Mouse (Mus musculus) Patski (cell line): ENCODE data around the gene Arhgef1. TPM values are rescaled to one million over a fixed set of nuclear protein-coding genes. Genes with fewer than 3 reads are reported as not detected.

Experiments used
- ATAC-seq: fragments of 100-300 bp; one replicate; pipeline ENCODE4 v1.8.0; 2021
- CTCF ChIA-PET: fragments of 350-600 bp; sonication (Branson Sonifier 250); formaldehyde crosslinking; loops from one replicate; lab custom pipeline; 2022; ENCODE audit warnings: inconsistent platforms; lab: Charles Lee
- POLR2A ChIA-PET: fragments of 350-600 bp; sonication (Branson Sonifier 250); formaldehyde crosslinking; loops from one replicate; lab custom pipeline; 2022; ENCODE audit warnings: antibody characterized with exemption, inconsistent platforms; lab: Charles Lee
- DNase-seq: peaks from one replicate; pipeline ENCODE4 v3.0.0-alpha.2; 2011; ENCODE audit warnings: low read depth, low spot score
- H3K27me3 ChIP-seq: fragments of 371-371 bp; one replicate; pipeline ENCODE4 v1.5.1; 2021
- CTCF ChIP-seq: fragments of 100-300 bp; IDR thresholded peaks from one replicate; pipeline ENCODE4 v1.5.1; 2021
- in situ Hi-C: fragments of 300-500 bp; cut with MboI; formaldehyde crosslinking; loops from 3 replicates; pipeline ENCODE4 v1.11.1; 2018; ENCODE audit warnings: low pct_unique_long_range_greater_than_20kb, mixed read lengths
- polyA plus RNA-seq: library from polyadenylated mRNA; unstranded; gene quantifications from one replicate; pipeline ENCODE4 v1.2.3, GENCODE M21; 2021

Gene Arhgef1
- polyA plus RNA-seq, 1 experiment from 2014 or later = 95.7 TPM

- peak; percentile 75 for TF ChIP-seq CTCF
- H3K27me3 ChIP-seq = peaks cover 8% of the 10 kb centered on the region
- ATAC-seq (no peak), DNase-seq (no peak)
- POLR2A ChIA-PET = no interaction called here
- CTCF ChIA-PET = interaction anchor here (0.9 to 1.8 kb wide), 2 partner anchors 10 to 18 kb away, joined by 3 to 6 read pairs; no protein-coding TSS in a partner anchor
- in situ Hi-C loops = loop anchor here (5.0 kb wide), 1 partner anchor 93 kb away; the partner anchor contains the start of gene Rps19
Observed at GRCm38 (mm10) chr7:24974893-24975595, 72.3 kb downstream of the Arhgef1 start.

Other genes starting within 250 kb of the Arhgef1 start
- gene Tex101, start 226.2 kb upstream of the Arhgef1 start, polyA plus RNA-seq = not detected
- gene BC049730, start 193.7 kb upstream of the Arhgef1 start, polyA plus RNA-seq = not detected
- not detected for gene Gm4763, start 176.0 kb upstream of the Arhgef1 start, polyA plus RNA-seq
- gene Cd177, start 142.6 kb upstream of the Arhgef1 start, polyA plus RNA-seq = 0.31 TPM
- gene Ceacam10, start 125.7 kb upstream of the Arhgef1 start, polyA plus RNA-seq = not detected
- 1.6 TPM for gene Gm9844, start 40.7 kb upstream of the Arhgef1 start, polyA plus RNA-seq
- gene Lypd4, start 33.0 kb upstream of the Arhgef1 start, polyA plus RNA-seq = 0.10 TPM
- not detected for gene Dmrtc2, start 32.9 kb upstream of the Arhgef1 start, polyA plus RNA-seq
- 393 TPM for gene Rps19, start 18.5 kb upstream of the Arhgef1 start, polyA plus RNA-seq
- not detected for gene Cd79a, start 5.5 kb upstream of the Arhgef1 start, polyA plus RNA-seq
- gene Gm4881, start 41.6 kb downstream of the Arhgef1 start, polyA plus RNA-seq = not detected
- 211 TPM for gene Rabac1, start 69.8 kb downstream of the Arhgef1 start, polyA plus RNA-seq
- gene Atp1a3, start 103.0 kb downstream of the Arhgef1 start, polyA plus RNA-seq = 0.05 TPM
- gene Grik5, start 169.4 kb downstream of the Arhgef1 start, polyA plus RNA-seq = 49.5 TPM
- gene Zfp574, start 169.7 kb downstream of the Arhgef1 start, polyA plus RNA-seq = 30.0 TPM